Mouse (Mus musculus) cortical plate, adult 2 months (tissue): Measurements from ENCODE around the gene Stk39.

ENCODE experiments used
- CTCF ChIP-seq: fragments of 200-500 bp; IDR thresholded peaks from 2 replicates; pipeline ENCODE4 v1.5.1; 2011; ENCODE audit warnings: mild to moderate bottlenecking, control low read depth, low read length; ENCODE audit not compliant: insufficient read depth; ENCODE audit errors: extremely low read depth
- POLR2A ChIP-seq: fragments of 200-500 bp; IDR thresholded peaks from 2 replicates; pipeline ENCODE4 v1.6.1; 2011; ENCODE audit warnings: mild to moderate bottlenecking, low read length, control low read depth; ENCODE audit not compliant: insufficient read depth; ENCODE audit errors: extremely low read depth

GRCm38 (mm10) chr2:68242069-68242468 lies 230.0 kb downstream of the Stk39 start:
- TF ChIP-seq POLR2A (no peak), CTCF (no peak)
